Mouse (Mus musculus) spleen, adult 10 weeks (tissue): ENCODE data around the gene Prelp. TPM values are rescaled to one million over a fixed set of nuclear protein-coding genes. Genes with fewer than 3 reads are reported as not detected.

Experiments
- polyA plus RNA-seq: library from polyadenylated mRNA; stranded (reverse); fragments of 350-450 nt; fragmentation: Illumina TruSeq; extraction: RNeasy Lipid Tissue Mini Kit (QIAGEN cat#74804); gene quantifications from one replicate; pipeline ENCODE4 v1.2.3, GENCODE M21; 2015; ENCODE audit warnings: low replicate concordance; ENCODE audit not compliant: insufficient read depth

The Prelp gene
- 24.3 TPM for polyA plus RNA-seq

GRCm38 (mm10) chr1:133921304-133921751, at the start of gene Prelp:
Gene Prelp (minus strand): TSS chr1:133921414.

GRCm38 (mm10) chr1:133907949-133908658, 13.1 kb downstream of the Prelp start, which contains the start of gene Optc:
Gene Optc (minus strand): TSS chr1:133907999.

Other genes starting within 250 kb of the Prelp start
- gene Lax1, start 231.3 kb downstream of the Prelp start, polyA plus RNA-seq: 141 TPM
- 18.6 TPM for gene Atp2b4, start 120.4 kb downstream of the Prelp start, polyA plus RNA-seq
- gene Optc, start 13.4 kb downstream of the Prelp start, polyA plus RNA-seq: 0.19 TPM
- 20.0 TPM for gene Fmod, start 115.8 kb upstream of the Prelp start, polyA plus RNA-seq
- gene Btg2, start 157.7 kb upstream of the Prelp start, polyA plus RNA-seq: 160 TPM
- gene Chit1, start 189.8 kb upstream of the Prelp start, polyA plus RNA-seq: not detected